Mouse (Mus musculus) CD4-positive, CD25-positive, alpha-beta regulatory T cell, adult 4 months (primary cell): Measurements from ENCODE around the gene Krtap4-6. TPM values are rescaled to one million over a fixed set of nuclear protein-coding genes. Genes with fewer than 3 reads are reported as not detected.
"Not testable (repeated sequence)": the region's sequence is repeated elsewhere in the genome, so short reads cannot be mapped to it uniquely, and the experiment has no call there.

Source experiments
- ATAC-seq: one replicate; pipeline ENCODE4 v1.8.0; 2017
- polyA plus RNA-seq, 2 experiments: library from polyadenylated mRNA; unstranded; fragments of 100-300 nt; shearing (Covaris generic); gene quantifications; one replicate each; pipeline ENCODE4 v1.2.1; 2017

Krtap4-6 gene
- not detected for polyA plus RNA-seq

- no peak for ATAC-seq
Measured at GRCm38 (mm10) chr11:99665860-99666259, at the start of gene Krtap4-6. Krtap4-6 (minus strand) TSS chr11:99665960.

- ATAC-seq, result no peak
Measured at GRCm38 (mm10) chr11:99690463-99690862, 24.7 kb upstream of the Krtap4-6 start, which contains the start of gene Gm14190. Gm14190 (minus strand) TSS chr11:99690740.

- ATAC-seq, result not testable (repeated sequence)
Measured at GRCm38 (mm10) chr11:99685235-99685634, 19.5 kb upstream of the Krtap4-6 start.

GRCm38 (mm10) chr11:99683481-99683880 lies 17.7 kb upstream of the Krtap4-6 start:
- no peak for ATAC-seq

- ATAC-seq, result no peak
Measured at GRCm38 (mm10) chr11:99662802-99663201, 3.0 kb downstream of the Krtap4-6 start.

GRCm38 (mm10) chr11:99659256-99659655 lies 6.5 kb downstream of the Krtap4-6 start:
- ATAC-seq, result no peak

- ATAC-seq, result not testable (repeated sequence)
Measured at GRCm38 (mm10) chr11:99658467-99659010, 7.2 kb downstream of the Krtap4-6 start, which contains the start of gene Gm11563. Gm11563 (minus strand) TSS chr11:99658960.

- no peak for ATAC-seq
Measured at GRCm38 (mm10) chr11:99657051-99657450, 8.7 kb downstream of the Krtap4-6 start.

- no peak for ATAC-seq
Measured at GRCm38 (mm10) chr11:99650136-99650535, 15.6 kb downstream of the Krtap4-6 start, which contains the start of gene Gm11555. Gm11555 (minus strand) TSS chr11:99650236.

- ATAC-seq, result no peak
Measured at GRCm38 (mm10) chr11:99646444-99646843, 19.3 kb downstream of the Krtap4-6 start.

GRCm38 (mm10) chr11:99644351-99644750 lies 21.4 kb downstream of the Krtap4-6 start:
- no peak for ATAC-seq

GRCm38 (mm10) chr11:99643635-99644139 lies 22.1 kb downstream of the Krtap4-6 start, which contains the start of gene Krtap4-7:
Krtap4-7 (minus strand) TSS chr11:99644089.
- not testable (repeated sequence) for ATAC-seq

- ATAC-seq, result no peak
Measured at GRCm38 (mm10) chr11:99640926-99641325, 24.8 kb downstream of the Krtap4-6 start.

- ATAC-seq, result no peak
Measured at GRCm38 (mm10) chr11:99637086-99637485, 28.7 kb downstream of the Krtap4-6 start.

GRCm38 (mm10) chr11:99634653-99635134 lies 31.1 kb downstream of the Krtap4-6 start, which contains the start of gene Krtap4-2:
Krtap4-2 (minus strand) TSS chr11:99635084.
- no peak for ATAC-seq

GRCm38 (mm10) chr11:99633293-99633692 lies 32.5 kb downstream of the Krtap4-6 start:
- ATAC-seq, result no peak

- ATAC-seq, result no peak
Measured at GRCm38 (mm10) chr11:99630890-99631289, 34.9 kb downstream of the Krtap4-6 start.

GRCm38 (mm10) chr11:99628138-99628537 lies 37.6 kb downstream of the Krtap4-6 start, which contains the start of gene Krtap4-1:
Krtap4-1 (minus strand) TSS chr11:99628238.
- ATAC-seq, result no peak

GRCm38 (mm10) chr11:99620335-99620734 lies 45.4 kb downstream of the Krtap4-6 start, which contains the start of gene Gm11562:
Gm11562 (minus strand) TSS chr11:99620435.
- no peak for ATAC-seq
